Mouse (Mus musculus): ENCODE results near the gene Klc1.

- TF ChIP-seq POLR2A (IDR thresholded peaks at IDR 0.05; ENCODE audit: insufficient read depth, low read depth, low read length) (no peak), CTCF (IDR thresholded peaks at IDR 0.05; ENCODE audit: insufficient read depth, low read depth, low read length) (no peak)
Observed at GRCm38 (mm10) chr12:111737370-111737769, 21.3 kb upstream of the Klc1 start.
